Mouse (Mus musculus) spleen, adult 2 months (tissue): Measurements from ENCODE around the gene Fbxo45. TPM values are rescaled to one million over a fixed set of nuclear protein-coding genes. Genes with fewer than 3 reads are reported as not detected.
"Not testable (repeated sequence)": the region's sequence is repeated elsewhere in the genome, so short reads cannot be mapped to it uniquely, and the experiment has no call there.

Experiments
- DNase-seq, 2 experiments: peaks; one replicate each; pipeline versions ENCODE4 v3.0.0 to v3.0.0-alpha.2; 2012 to 2021; ENCODE audit warnings: low spot score in 2 of 2, low read depth in 1 of 2
- H3K27ac ChIP-seq: fragments of 200-500 bp; 2 replicates; pipeline ENCODE4 v1.5.1; 2012; ENCODE audit warnings: low read length, inconsistent platforms; ENCODE audit not compliant: insufficient read depth
- H3K27me3 ChIP-seq: fragments of 200-500 bp; 2 replicates; pipeline ENCODE4 v1.6.1; 2012; ENCODE audit warnings: mild to moderate bottlenecking, moderate library complexity, low read length, inconsistent platforms; ENCODE audit not compliant: control insufficient read depth, insufficient read depth
- H3K36me3 ChIP-seq: fragments of 200-500 bp; 2 replicates; pipeline ENCODE4 v1.6.1; 2012; ENCODE audit warnings: mild to moderate bottlenecking, low read length, inconsistent platforms; ENCODE audit not compliant: control insufficient read depth, insufficient read depth
- H3K4me1 ChIP-seq: fragments of 200-500 bp; 2 replicates; pipeline ENCODE4 v1.6.1; 2011; ENCODE audit warnings: inconsistent platforms; ENCODE audit not compliant: control insufficient read depth, insufficient read depth, insufficient read length
- H3K4me3 ChIP-seq: fragments of 200-500 bp; 2 replicates; pipeline ENCODE4 v1.5.1; 2011; ENCODE audit warnings: mild to moderate bottlenecking, inconsistent platforms; ENCODE audit not compliant: insufficient read depth, insufficient read length; ENCODE audit errors: extremely low read depth
- CTCF ChIP-seq: fragments of 200-500 bp; IDR thresholded peaks from 2 replicates; pipeline ENCODE4 v1.5.1; 2011; ENCODE audit warnings: mild to moderate bottlenecking, inconsistent platforms; ENCODE audit not compliant: insufficient read depth, insufficient read length, insufficient replicate concordance; ENCODE audit errors: extremely low read depth
- POLR2A ChIP-seq: fragments of 200-500 bp; IDR thresholded peaks from 2 replicates; pipeline ENCODE4 v1.6.1; 2011; ENCODE audit warnings: low read depth, low read length, inconsistent platforms
- WGBS: fragments of 180-500 bp; shearing (Covaris S2); methylation state at CpG from one replicate; pipeline ENCODE4 v1.1.7; 2018; 5-methylcytosine and 5-hydroxymethylcytosine counted together
- polyA plus RNA-seq: library from polyadenylated mRNA; depleted of rRNA; stranded (reverse); fragments of >200 nt; gene quantifications from 2 replicates; pipeline ENCODE4 v1.2.3, GENCODE M21; 2012

Fbxo45 gene
- polyA plus RNA-seq, 1 experiment, result 2.8 TPM

DNA sequence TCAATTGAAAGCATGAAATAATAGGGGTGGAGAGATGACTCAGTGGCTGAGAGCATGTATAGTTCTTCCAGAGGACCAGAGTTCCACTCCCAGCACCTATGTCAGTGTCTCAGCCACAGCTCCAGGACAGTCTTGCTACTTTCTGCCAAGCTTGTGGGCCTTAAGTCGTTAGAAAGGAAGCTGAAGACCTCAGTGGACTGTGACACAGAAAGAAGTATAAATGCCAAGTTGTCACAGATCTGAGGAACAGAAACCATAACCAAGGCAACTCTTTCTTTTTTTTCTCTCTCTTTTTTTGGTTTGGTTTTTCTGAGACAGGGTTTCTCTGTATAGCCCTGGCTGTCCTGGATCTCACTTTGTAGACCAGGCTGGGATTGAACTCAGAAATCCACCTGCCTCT is 28.9 kb upstream of the Fbxo45 start:
- H3K27ac ChIP-seq, result peak overlapping the region; percentile 36
- TF ChIP-seq CTCF, result no peak
- TF ChIP-seq POLR2A, result no peak
- H3K4me3 ChIP-seq, result no peak overlapping the region
- H3K27me3 ChIP-seq, result no peaks in the 10 kb centered on the region
- 0 out of 2 replicates have a peak, but pooled peaks cover 3% of the 10 kb centered on the region for H3K36me3 ChIP-seq
- peaks cover 14% of the 10 kb centered on the region; the same call in 1 of the 2 replicates for H3K4me1 ChIP-seq
- 16% methylated on average over 1 of the region's 1 CpGs for WGBS
- DNase-seq, result no peak

DNA sequence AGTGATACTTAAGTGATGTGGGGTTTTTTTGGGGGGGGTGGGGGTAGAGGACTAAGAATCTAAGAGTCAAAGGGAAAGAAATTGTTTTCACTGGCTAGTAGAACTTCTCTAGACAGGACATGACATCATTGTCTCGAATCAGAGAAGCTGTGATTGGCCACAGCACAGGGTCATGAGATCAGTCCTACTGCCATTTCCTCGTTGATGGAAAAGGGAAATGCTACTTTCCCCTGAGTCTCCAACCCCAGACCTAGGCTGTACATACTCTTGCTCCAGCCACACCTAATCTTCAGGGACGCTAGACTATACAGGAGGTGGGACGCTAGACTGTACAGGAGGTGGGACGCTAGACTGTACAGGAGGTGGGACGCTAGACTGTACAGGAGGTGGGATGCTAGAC is 28.1 kb upstream of the Fbxo45 start:
- H3K4me1 ChIP-seq, result peaks cover 14% of the 10 kb centered on the region; the same call in 1 of the 2 replicates
- no peaks in the 10 kb centered on the region for H3K27me3 ChIP-seq
- H3K4me3 ChIP-seq, result no peak overlapping the region
- no peaks in the 10 kb centered on the region for H3K36me3 ChIP-seq
- TF ChIP-seq CTCF, result no peak
- TF ChIP-seq POLR2A, result no peak
- DNase-seq, result no peak
- 82% methylated on average over 6 of the region's 6 CpGs for WGBS
- H3K27ac ChIP-seq, result 0 out of 2 replicates have a peak overlapping the region, but pooled peaks have one; percentile 15

GRCm38 (mm10) chr16:32273338-32273737 is 26.4 kb upstream of the Fbxo45 start:
- H3K27ac ChIP-seq, result no peak overlapping the region
- TF ChIP-seq CTCF (peak; percentile 36; the same call in 1 of the 2 replicates), POLR2A (no peak)
- 79% methylated on average over 9 of the region's 9 CpGs for WGBS

GRCm38 (mm10) chr16:32271291-32271690 is 24.3 kb upstream of the Fbxo45 start, which contains the start of gene Smco1:
Gene Smco1, plus strand, starts transcription at chr16:32271468.
- Histone ChIP-seq H3K27me3 (no peaks in the 10 kb centered on the region), H3K4me1 (peaks cover 9% of the 10 kb centered on the region; the same call in 1 of the 2 replicates), H3K27ac (no peak within 1 kb of the TSS), H3K4me3 (no peak within 1 kb of the TSS), H3K36me3 (no peaks in the 10 kb centered on the region)
- DNase-seq, result no peak
- 90% methylated on average over 11 of the region's 11 CpGs for WGBS
- TF ChIP-seq POLR2A (no peak), CTCF (no peak)

More at GRCm38 (mm10) chr16:32273338-32273737, 26.4 kb upstream of the Fbxo45 start:
- no peak for DNase-seq
- peaks cover 14% of the 10 kb centered on the region; the same call in 1 of the 2 replicates for H3K4me1 ChIP-seq
- H3K27me3 ChIP-seq, result no peaks in the 10 kb centered on the region
- H3K4me3 ChIP-seq, result no peak overlapping the region
- no peaks in the 10 kb centered on the region for H3K36me3 ChIP-seq

DNA sequence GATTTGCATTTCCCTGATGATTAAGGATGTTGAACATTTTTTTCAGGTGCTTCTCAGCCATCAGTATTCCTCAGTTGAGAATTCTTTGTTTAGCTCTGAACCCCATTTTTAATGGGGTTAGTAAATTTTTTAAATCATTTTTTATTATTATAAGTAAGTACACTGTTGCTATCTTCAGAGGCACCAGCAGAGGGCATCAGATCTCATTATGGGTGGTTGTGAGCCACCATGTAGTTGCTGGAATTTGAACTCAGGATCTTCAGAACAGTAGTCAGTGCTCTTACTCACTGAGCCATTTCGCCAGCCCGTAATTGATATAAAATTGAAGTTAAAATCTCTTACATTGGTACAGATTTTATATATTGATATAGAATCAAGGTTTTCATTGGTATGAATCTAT is 17.3 kb upstream of the Fbxo45 start:
- not testable (repeated sequence) for H3K27me3 ChIP-seq, H3K4me1 ChIP-seq, H3K4me3 ChIP-seq, H3K27ac ChIP-seq, H3K36me3 ChIP-seq
- WGBS, result 86% methylated on average over 2 of the region's 2 CpGs
- peak; percentile 28 to 35 for DNase-seq

DNA sequence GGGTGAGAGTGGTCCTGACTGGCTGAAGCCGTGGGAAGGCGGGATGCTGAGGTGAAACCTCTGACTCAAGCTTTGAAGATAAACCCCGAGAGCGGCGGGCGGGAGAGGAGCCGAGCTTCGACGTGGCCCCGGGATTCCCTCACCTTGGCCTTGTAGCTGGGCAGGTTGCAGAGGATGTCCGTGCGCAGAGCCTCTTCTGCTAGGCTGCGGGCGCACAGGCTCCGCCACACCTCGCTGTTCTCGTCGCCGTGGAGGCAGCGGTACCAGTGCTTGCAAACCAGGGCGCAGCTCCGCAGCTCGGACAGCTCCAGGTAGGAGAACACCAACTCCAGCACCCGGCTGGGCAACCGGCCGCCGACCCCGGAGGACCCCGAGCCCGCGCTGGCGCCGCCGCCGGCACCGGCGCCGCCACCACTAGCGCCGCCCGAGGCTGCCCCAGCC is 587 bp downstream of the Fbxo45 start:
- H3K4me1 ChIP-seq, result no peaks in the 10 kb centered on the region; the same call in 1 of the 2 replicates
- under 1% methylated on average over 33 of the region's 41 CpGs for WGBS
- DNase-seq, result peak; percentile 8 to 38
- H3K27me3 ChIP-seq, result no peaks in the 10 kb centered on the region
- peak overlapping the region; percentile 98 for H3K4me3 ChIP-seq
- H3K36me3 ChIP-seq, result no peaks in the 10 kb centered on the region
- peak overlapping the region; percentile 58 for H3K27ac ChIP-seq
- TF ChIP-seq CTCF, result no peak

GRCm38 (mm10) chr16:32243901-32244300 is 3.1 kb downstream of the Fbxo45 start:
- no peak overlapping the region for H3K27ac ChIP-seq
- TF ChIP-seq POLR2A, result no peak
- TF ChIP-seq CTCF, result no peak
- WGBS, result 91% methylated on average over 3 of the region's 3 CpGs
- no peak for DNase-seq
- H3K36me3 ChIP-seq, result no peaks in the 10 kb centered on the region
- H3K4me1 ChIP-seq, result no peaks in the 10 kb centered on the region; the same call in 1 of the 2 replicates
- no peak overlapping the region for H3K4me3 ChIP-seq
- no peaks in the 10 kb centered on the region for H3K27me3 ChIP-seq
